Mouse (Mus musculus): Measurements from ENCODE around the gene Prmt8. TPM values are rescaled to one million over a fixed set of nuclear protein-coding genes. Genes with fewer than 3 reads are reported as not detected.

Gene Prmt8
- polyA plus RNA-seq, 1 experiment from 2014 or later = not detected

DNA sequence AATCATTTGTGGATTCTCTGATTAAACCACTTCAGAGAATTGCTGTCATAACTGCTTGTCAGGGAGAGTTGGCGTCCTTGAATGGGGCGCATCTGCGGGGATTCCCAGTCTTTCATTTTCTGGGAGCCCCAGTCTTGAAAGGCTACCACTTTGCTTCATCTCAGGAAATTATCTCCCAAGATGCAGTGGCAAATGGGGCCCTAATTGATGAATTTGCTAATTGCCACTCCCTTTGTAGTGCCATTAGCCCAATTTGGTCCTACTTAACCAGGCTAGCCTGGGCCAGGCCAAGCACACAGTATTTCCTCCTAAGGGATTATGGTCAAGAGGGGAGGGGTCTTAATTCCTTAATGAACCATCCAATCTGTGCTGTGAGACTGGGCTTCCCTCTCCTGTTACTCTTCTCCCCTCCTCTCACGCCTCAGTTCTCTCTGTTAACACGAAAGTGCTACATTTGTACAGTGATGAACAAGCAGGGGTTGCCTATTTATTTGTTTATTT, 11.6 kb downstream of the Prmt8 start:
- 84% methylated on average over 5 of the region's 5 CpGs for WGBS
- no peak for TF ChIP-seq CTCF (IDR thresholded peaks at IDR 0.05; ENCODE audit: low read depth)

DNA sequence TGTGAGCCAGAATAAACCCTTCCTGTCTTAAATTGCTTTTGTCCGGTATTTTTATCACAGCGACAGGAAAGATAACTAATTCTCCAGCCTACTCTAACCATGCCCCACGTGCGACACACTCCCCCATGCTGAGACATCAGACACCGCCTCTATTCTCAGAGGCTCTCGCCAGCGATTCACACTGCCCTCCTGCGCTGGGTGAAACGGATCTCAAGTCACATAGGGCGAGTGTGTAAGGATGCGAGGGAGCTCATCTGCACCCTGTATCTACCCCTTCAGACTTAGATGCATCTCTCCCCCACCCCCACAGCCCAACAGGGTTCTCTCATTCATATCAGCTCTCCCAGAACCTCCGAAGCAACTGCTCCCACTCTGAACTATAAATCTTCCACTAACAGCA, 12.4 kb downstream of the Prmt8 start:
- no peaks in the 10 kb centered on the region for H3K4me1 ChIP-seq (replicated peaks; ENCODE audit: insufficient read depth, low read length)
- H3K36me3 ChIP-seq (ENCODE audit: insufficient read depth, low read length) = no peaks in the 10 kb centered on the region
- no peak overlapping the region for H3K4me2 ChIP-seq (ENCODE audit: low read length)
- TF ChIP-seq CTCF (IDR thresholded peaks at IDR 0.05; ENCODE audit: low read depth) = no peak
- no peak overlapping the region for H3K27ac ChIP-seq
- DNase-seq (ENCODE audit: low spot score) = peak; percentile 61
- no peak overlapping the region for H3K9ac ChIP-seq (ENCODE audit: low read depth, low read length)
- H3K4me3 ChIP-seq (replicated peaks; ENCODE audit: low read depth, low read length) = no peak overlapping the region
- no peaks in the 10 kb centered on the region for H3K27me3 ChIP-seq (ENCODE audit: insufficient read depth, low read length)
- no peak for ATAC-seq (replicated peaks; ENCODE audit: low FRiP score, low read depth)
- no peaks in the 10 kb centered on the region for H3K9me3 ChIP-seq (replicated peaks; ENCODE audit: low read length)
- WGBS = 19% methylated on average over 12 of the region's 12 CpGs

More for the DNA sequence above, 11.6 kb downstream of the Prmt8 start:
- ATAC-seq (replicated peaks; ENCODE audit: low FRiP score, low read depth) (no peak), DNase-seq (ENCODE audit: low spot score) (no peak)
- Histone ChIP-seq H3K9ac (ENCODE audit: low read depth, low read length) (no peak overlapping the region), H3K4me2 (ENCODE audit: low read length) (no peak overlapping the region), H3K9me3 (replicated peaks; ENCODE audit: low read length) (no peaks in the 10 kb centered on the region), H3K4me3 (replicated peaks; ENCODE audit: low read depth, low read length) (no peak overlapping the region), H3K4me1 (replicated peaks; ENCODE audit: insufficient read depth, low read length) (no peaks in the 10 kb centered on the region), H3K36me3 (ENCODE audit: insufficient read depth, low read length) (no peaks in the 10 kb centered on the region), H3K27me3 (ENCODE audit: insufficient read depth, low read length) (no peaks in the 10 kb centered on the region), H3K27ac (no peak overlapping the region)

DNA sequence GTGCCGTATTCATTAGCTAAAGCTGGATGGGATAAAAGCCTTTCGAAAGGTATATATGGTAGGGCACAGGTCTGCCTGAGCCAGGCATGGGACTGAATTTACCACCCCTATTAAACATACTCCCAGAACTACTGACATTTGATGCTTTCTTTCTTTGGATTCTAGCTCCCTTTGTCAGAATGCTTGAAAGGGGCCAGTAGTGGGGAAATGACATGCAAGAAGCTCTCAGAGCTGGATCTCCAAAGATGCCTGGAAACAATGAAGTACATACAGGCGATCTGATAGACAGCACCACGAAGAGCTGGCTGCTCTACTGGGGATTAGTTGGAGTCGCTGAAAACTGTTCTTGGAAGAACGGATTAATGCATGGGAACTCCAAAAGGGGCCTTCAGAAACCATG, 16.0 kb downstream of the Prmt8 start:
- H3K4me2 ChIP-seq (ENCODE audit: low read length) = no peak overlapping the region
- no peak for TF ChIP-seq CTCF (IDR thresholded peaks at IDR 0.05; ENCODE audit: low read depth)
- no peak for ATAC-seq (replicated peaks; ENCODE audit: low FRiP score, low read depth)
- WGBS = 76% methylated on average over 6 of the region's 6 CpGs
- H3K27me3 ChIP-seq (ENCODE audit: insufficient read depth, low read length) = no peaks in the 10 kb centered on the region
- DNase-seq (ENCODE audit: low spot score) = no peak
- H3K27ac ChIP-seq = no peak overlapping the region
- H3K9ac ChIP-seq (ENCODE audit: low read depth, low read length) = no peak overlapping the region
- H3K4me1 ChIP-seq (replicated peaks; ENCODE audit: insufficient read depth, low read length) = no peaks in the 10 kb centered on the region
- no peak overlapping the region for H3K4me3 ChIP-seq (replicated peaks; ENCODE audit: low read depth, low read length)
- no peaks in the 10 kb centered on the region for H3K9me3 ChIP-seq (replicated peaks; ENCODE audit: low read length)
- H3K36me3 ChIP-seq (ENCODE audit: insufficient read depth, low read length) = no peaks in the 10 kb centered on the region

DNA sequence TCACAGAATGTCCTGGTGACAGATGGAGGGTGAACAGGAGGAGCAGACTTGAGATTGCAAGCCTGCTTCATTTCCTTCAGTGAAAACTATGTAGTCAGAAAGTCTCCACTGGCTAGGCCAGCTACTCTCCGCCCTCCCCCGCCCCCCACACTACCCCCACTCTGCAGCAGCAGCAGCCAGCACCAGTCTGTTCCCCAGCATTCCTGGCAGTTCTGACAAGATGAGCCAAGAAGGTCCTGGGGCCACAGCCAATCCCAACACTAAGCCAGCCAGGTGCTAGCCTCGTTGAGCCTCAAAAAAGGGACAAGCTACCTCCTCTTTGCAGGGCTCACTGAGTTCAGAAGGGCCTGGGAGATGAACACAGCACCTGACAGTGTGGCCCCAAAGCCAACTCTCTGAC, 16.6 kb downstream of the Prmt8 start:
- ATAC-seq (replicated peaks; ENCODE audit: low FRiP score, low read depth) (no peak), DNase-seq (ENCODE audit: low spot score) (no peak)
- Histone ChIP-seq H3K4me1 (replicated peaks; ENCODE audit: insufficient read depth, low read length) (no peaks in the 10 kb centered on the region), H3K36me3 (ENCODE audit: insufficient read depth, low read length) (no peaks in the 10 kb centered on the region), H3K9me3 (replicated peaks; ENCODE audit: low read length) (no peaks in the 10 kb centered on the region), H3K27ac (no peak overlapping the region), H3K4me3 (replicated peaks; ENCODE audit: low read depth, low read length) (no peak overlapping the region), H3K27me3 (ENCODE audit: insufficient read depth, low read length) (no peaks in the 10 kb centered on the region), H3K4me2 (ENCODE audit: low read length) (no peak overlapping the region), H3K9ac (ENCODE audit: low read depth, low read length) (no peak overlapping the region)
- TF ChIP-seq CTCF (IDR thresholded peaks at IDR 0.05; ENCODE audit: low read depth) = no peak
- WGBS = 34% methylated on average over 3 of the region's 3 CpGs

DNA sequence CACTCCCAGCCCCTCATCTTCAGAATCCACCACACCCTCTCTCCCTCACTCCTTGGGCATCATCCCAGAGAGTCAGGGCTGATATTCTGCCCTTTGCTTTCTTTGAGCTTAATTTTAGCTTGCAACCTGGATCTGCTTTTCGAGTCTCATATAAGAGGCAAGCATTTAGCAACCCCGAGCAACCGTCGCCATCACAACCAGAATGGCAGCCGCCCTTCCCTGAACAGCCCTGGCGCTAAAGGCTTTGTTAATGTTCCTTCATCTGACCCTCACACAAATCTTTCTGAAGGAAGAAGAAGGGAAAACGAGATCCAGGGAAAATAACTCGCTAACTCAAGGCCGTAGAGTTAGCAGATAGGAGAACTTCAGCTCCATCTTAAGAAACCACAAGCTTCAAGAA, 17.8 kb downstream of the Prmt8 start:
- H3K4me1 ChIP-seq (replicated peaks; ENCODE audit: insufficient read depth, low read length) = no peaks in the 10 kb centered on the region
- no peak overlapping the region for H3K4me3 ChIP-seq (replicated peaks; ENCODE audit: low read depth, low read length)
- no peak overlapping the region for H3K9ac ChIP-seq (ENCODE audit: low read depth, low read length)
- H3K27ac ChIP-seq = no peak overlapping the region
- TF ChIP-seq CTCF (IDR thresholded peaks at IDR 0.05; ENCODE audit: low read depth) = no peak
- H3K9me3 ChIP-seq (replicated peaks; ENCODE audit: low read length) = no peaks in the 10 kb centered on the region
- ATAC-seq (replicated peaks; ENCODE audit: low FRiP score, low read depth) (no peak), DNase-seq (ENCODE audit: low spot score) (no peak)
- H3K36me3 ChIP-seq (ENCODE audit: insufficient read depth, low read length) = no peaks in the 10 kb centered on the region
- WGBS = 86% methylated on average over 9 of the region's 9 CpGs
- no peaks in the 10 kb centered on the region for H3K27me3 ChIP-seq (ENCODE audit: insufficient read depth, low read length)
- no peak overlapping the region for H3K4me2 ChIP-seq (ENCODE audit: low read length)

DNA sequence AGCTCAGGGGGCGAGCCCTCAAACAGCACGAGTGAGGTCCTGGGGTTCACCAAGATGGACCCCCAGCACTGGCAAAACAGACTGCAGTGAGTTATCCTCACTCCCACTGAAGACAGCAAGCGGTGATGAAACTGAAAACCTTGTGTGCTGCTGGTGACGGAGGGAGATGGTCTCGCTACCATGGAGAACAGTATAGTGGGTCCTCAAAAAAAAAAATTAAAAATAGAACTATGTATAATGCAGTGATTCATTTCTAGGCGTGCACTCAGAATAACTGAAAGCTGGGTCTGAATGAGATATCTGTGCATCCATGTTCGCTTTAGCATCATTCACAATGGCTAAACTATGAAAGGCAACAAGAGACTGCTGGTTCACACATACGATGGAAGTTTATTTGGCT, 20.5 kb downstream of the Prmt8 start:
- Histone ChIP-seq H3K9ac (ENCODE audit: low read depth, low read length) (no peak overlapping the region), H3K4me2 (ENCODE audit: low read length) (no peak overlapping the region), H3K27ac (no peak overlapping the region), H3K4me1 (replicated peaks; ENCODE audit: insufficient read depth, low read length) (no peaks in the 10 kb centered on the region), H3K36me3 (ENCODE audit: insufficient read depth, low read length) (no peaks in the 10 kb centered on the region), H3K27me3 (ENCODE audit: insufficient read depth, low read length) (no peaks in the 10 kb centered on the region), H3K4me3 (replicated peaks; ENCODE audit: low read depth, low read length) (no peak overlapping the region), H3K9me3 (replicated peaks; ENCODE audit: low read length) (no peaks in the 10 kb centered on the region)
- no peak for DNase-seq (ENCODE audit: low spot score)
- WGBS = 71% methylated on average over 8 of the region's 8 CpGs
- no peak for TF ChIP-seq CTCF (IDR thresholded peaks at IDR 0.05; ENCODE audit: low read depth)
- ATAC-seq (replicated peaks; ENCODE audit: low FRiP score, low read depth) = no peak

GRCm38 (mm10) chr6:127742290-127742689, 27.0 kb downstream of the Prmt8 start:
- Histone ChIP-seq H3K9me3 (replicated peaks; ENCODE audit: low read length) (no peaks in the 10 kb centered on the region), H3K27ac (no peak overlapping the region), H3K27me3 (ENCODE audit: insufficient read depth, low read length) (no peaks in the 10 kb centered on the region), H3K36me3 (ENCODE audit: insufficient read depth, low read length) (no peaks in the 10 kb centered on the region), H3K4me3 (replicated peaks; ENCODE audit: low read depth, low read length) (no peak overlapping the region), H3K4me2 (ENCODE audit: low read length) (no peak overlapping the region), H3K4me1 (replicated peaks; ENCODE audit: insufficient read depth, low read length) (no peaks in the 10 kb centered on the region), H3K9ac (ENCODE audit: low read depth, low read length) (no peak overlapping the region)
- no peak for TF ChIP-seq CTCF (IDR thresholded peaks at IDR 0.05; ENCODE audit: low read depth)
- DNase-seq (ENCODE audit: low spot score) = no peak
- ATAC-seq (replicated peaks; ENCODE audit: low FRiP score, low read depth) = no peak
- 90% methylated on average over 12 of the region's 12 CpGs for WGBS
